21 mouse cellular contexts compared by ENCODE assay signal in genomic region chr10:40218874-40219273, GRCm38 (mm10). TPM values are rescaled to one million over a fixed set of nuclear protein-coding genes. Genes with fewer than 3 reads are reported as not detected.
DNase-seq lines count a peak whose midpoint lies in the region; ATAC-seq lines count a peak whose summit lies in the region.
"Had no signal": no experiment of that assay in that cellular context is flagged by ENCODE, and none has a peak within 500 bp of the region (broad histone marks: within the 10 kb centered on the region; RNA-seq: fewer than 3 reads in every experiment).

No protein-coding gene starts in this region.

- ATAC-seq in embryonic facial prominence, embryonic 14.5 days (ENCODE audit: low read depth) = no peak
- no peak for ATAC-seq in limb, embryonic 13.5 days (ENCODE audit: low FRiP score, low read depth)
- ATAC-seq: activated CD4-positive, CD25-positive, alpha-beta regulatory T cell, adult 4 months; intestine, embryonic 16.5 days had no signal

- H3K4me2 ChIP-seq in embryonic facial prominence, embryonic 14.5 days (ENCODE audit: low read depth, low read length) = no peak overlapping the region
- H3K4me2 ChIP-seq in limb, embryonic 13.5 days (replicated peaks) = no peak overlapping the region
- H3K4me2 ChIP-seq: heart, embryonic 13.5 days; hindbrain, embryonic 15.5 days; lung, embryonic 15.5 days; midbrain, embryonic 11.5 days had no signal

- no peaks in the 10 kb centered on the region for H3K27me3 ChIP-seq in embryonic facial prominence, embryonic 14.5 days (replicated peaks; ENCODE audit: control insufficient read depth, insufficient read depth, low read length)
- no peaks in the 10 kb centered on the region for H3K27me3 ChIP-seq in embryonic facial prominence, embryonic 10.5 days (replicated peaks; ENCODE audit: low read depth, poor library complexity, severe bottlenecking)
- H3K27me3 ChIP-seq in limb, embryonic 13.5 days = no peaks in the 10 kb centered on the region
- H3K27me3 ChIP-seq in limb, embryonic 10.5 days (ENCODE audit: low read depth, poor library complexity, severe bottlenecking) = no peaks in the 10 kb centered on the region
- H3K27me3 ChIP-seq: heart, embryonic 13.5 days; hindbrain, embryonic 15.5 days; lung, embryonic 15.5 days had no signal

- WGBS in embryonic facial prominence, embryonic 14.5 days = 77% methylated on average over 3 of the region's 3 CpGs
- WGBS in embryonic facial prominence, embryonic 10.5 days = 87% methylated on average over 3 of the region's 3 CpGs
- WGBS in limb, embryonic 13.5 days = 70% methylated on average over 3 of the region's 3 CpGs
- WGBS in limb, embryonic 10.5 days = 88% methylated on average over 3 of the region's 3 CpGs

- no peaks in the 10 kb centered on the region for H3K9me3 ChIP-seq in embryonic facial prominence, embryonic 14.5 days (ENCODE audit: control insufficient read depth, low read length)
- H3K9me3 ChIP-seq in embryonic facial prominence, embryonic 10.5 days = peaks cover 14% of the 10 kb centered on the region
- no peaks in the 10 kb centered on the region for H3K9me3 ChIP-seq in limb, embryonic 13.5 days
- 0 out of 2 replicates have a peak, but pooled peaks cover 1% of the 10 kb centered on the region for H3K9me3 ChIP-seq in limb, embryonic 10.5 days (replicated peaks)
- H3K9me3 ChIP-seq: hindbrain, embryonic 15.5 days; lung, embryonic 15.5 days had no signal

- H3K36me3 ChIP-seq in embryonic facial prominence, embryonic 14.5 days (ENCODE audit: control insufficient read depth, insufficient read depth, low read length) = peaks cover 30% of the 10 kb centered on the region
- H3K36me3 ChIP-seq in embryonic facial prominence, embryonic 10.5 days (replicated peaks) = peaks cover 36% of the 10 kb centered on the region
- peaks cover 27% of the 10 kb centered on the region for H3K36me3 ChIP-seq in limb, embryonic 13.5 days
- H3K36me3 ChIP-seq in limb, embryonic 10.5 days = peaks cover 33% of the 10 kb centered on the region

- no peak overlapping the region for H3K4me3 ChIP-seq in embryonic facial prominence, embryonic 14.5 days (ENCODE audit: low read depth, low read length)
- no peak overlapping the region for H3K4me3 ChIP-seq in embryonic facial prominence, embryonic 10.5 days
- no peak overlapping the region for H3K4me3 ChIP-seq in limb, embryonic 13.5 days
- no peak overlapping the region for H3K4me3 ChIP-seq in limb, embryonic 10.5 days
- H3K4me3 ChIP-seq: heart, embryonic 13.5 days; hindbrain, embryonic 15.5 days; lung, embryonic 15.5 days had no signal

- peak; percentile 13 for DNase-seq in embryonic facial prominence, embryonic 14.5 days (ENCODE audit: low spot score)
- no peak for DNase-seq in embryonic facial prominence, embryonic 10.5 days (ENCODE audit: low spot score)
- no peak for DNase-seq in limb, embryonic 10.5 days (ENCODE audit: low spot score)
- DNase-seq in thymus, postnatal 14 days = peak; percentile 29
- DNase-seq in thymus, adult 18-20 months = no peak
- no peak for DNase-seq in adrenal gland, postnatal 4 days (ENCODE audit: low spot score in 2 of 2)
- DNase-seq: adrenal gland, postnatal 10 days; cerebellum, adult 18-20 months; gastrocnemius, postnatal 10 days; heart, adult 18-20 months; heart, postnatal 36 days; kidney, postnatal 36 days had no signal

- no peak overlapping the region for H3K27ac ChIP-seq in embryonic facial prominence, embryonic 14.5 days (replicated peaks; ENCODE audit: low read depth, low read length)
- no peak overlapping the region for H3K27ac ChIP-seq in embryonic facial prominence, embryonic 10.5 days (replicated peaks)
- peak overlapping the region; percentile 0 for H3K27ac ChIP-seq in limb, embryonic 13.5 days
- no peak overlapping the region for H3K27ac ChIP-seq in limb, embryonic 10.5 days
- H3K27ac ChIP-seq: heart, embryonic 13.5 days; hindbrain, embryonic 15.5 days; liver, embryonic 14.5 days; lung, embryonic 15.5 days; macrophage had no signal

- no peak overlapping the region for H3K9ac ChIP-seq in embryonic facial prominence, embryonic 14.5 days (ENCODE audit: low read depth, low read length)
- no peak overlapping the region for H3K9ac ChIP-seq in limb, embryonic 13.5 days
- H3K9ac ChIP-seq: heart, embryonic 13.5 days; hindbrain, embryonic 15.5 days; liver, embryonic 14.5 days; lung, embryonic 15.5 days had no signal

- no peaks in the 10 kb centered on the region for H3K4me1 ChIP-seq in embryonic facial prominence, embryonic 14.5 days (ENCODE audit: control insufficient read depth, insufficient read depth, low read length)
- H3K4me1 ChIP-seq in embryonic facial prominence, embryonic 10.5 days = no peaks in the 10 kb centered on the region
- no peaks in the 10 kb centered on the region for H3K4me1 ChIP-seq in limb, embryonic 13.5 days
- no peaks in the 10 kb centered on the region for H3K4me1 ChIP-seq in limb, embryonic 10.5 days
- H3K4me1 ChIP-seq: heart, embryonic 13.5 days; hindbrain, embryonic 15.5 days; lung, embryonic 15.5 days had no signal

RNA-seq across cellular contexts. Expression of gene Rpf2, which starts 28.0 kb away (rescaled TPM):
- polyA plus RNA-seq in embryonic facial prominence, embryonic 14.5 days (2014; fragmentation: Nextera tagmentation; extraction: Ambion mirVana) = 58.6 and 62.6 TPM in 2 replicates
- polyA plus RNA-seq in embryonic facial prominence, embryonic 10.5 days (2016; fragmentation: Nextera tagmentation; extraction: Ambion mirVana) = 79.1 and 89.3 TPM in 2 replicates
- 65.9 and 71.8 TPM in 2 replicates for polyA plus RNA-seq in limb, embryonic 13.5 days (2015; fragmentation: Nextera tagmentation; extraction: Ambion mirVana)
- polyA plus RNA-seq in limb, embryonic 10.5 days (2016; fragmentation: Nextera tagmentation; extraction: Ambion mirVana) = 85.2 and 106 TPM in 2 replicates
- total RNA-seq in adrenal gland, postnatal 4 days (2021) = 10 to 100 TPM; 23.3 to 26.4 TPM

RNA-seq across cellular contexts. Expression of gene Gtf3c6, which starts 39.0 kb away (rescaled TPM):
- 82.5 and 89.0 TPM in 2 replicates for polyA plus RNA-seq in embryonic facial prominence, embryonic 14.5 days (2014; fragmentation: Nextera tagmentation; extraction: Ambion mirVana)
- 171 and 172 TPM in 2 replicates for polyA plus RNA-seq in embryonic facial prominence, embryonic 10.5 days (2016; fragmentation: Nextera tagmentation; extraction: Ambion mirVana)
- 113 and 114 TPM in 2 replicates for polyA plus RNA-seq in limb, embryonic 13.5 days (2015; fragmentation: Nextera tagmentation; extraction: Ambion mirVana)
- 165 and 182 TPM in 2 replicates for polyA plus RNA-seq in limb, embryonic 10.5 days (2016; fragmentation: Nextera tagmentation; extraction: Ambion mirVana)
- 10 to 100 TPM; 42.6 to 46.6 TPM for total RNA-seq in adrenal gland, postnatal 4 days (2021)

Comparison
In these comparisons a context has a peak if more than half of its experiments do, and no peak if none do; other contexts are left out.
1. DNase-seq: peak in embryonic facial prominence, embryonic 14.5 days (single experiment) and thymus, postnatal 14 days (single experiment); none in embryonic facial prominence, embryonic 10.5 days (single experiment), limb, embryonic 10.5 days (single experiment), thymus, adult 18-20 months (0 of 2) and adrenal gland, postnatal 4 days (0 of 2).